Mouse (Mus musculus) stomach, embryonic 14.5 days (tissue): Measurements from ENCODE around the gene Mfsd10. TPM values are rescaled to one million over a fixed set of nuclear protein-coding genes. Genes with fewer than 3 reads are reported as not detected.

Source experiments
- ATAC-seq: fragments of 200-750 bp; cut with Nextera tagmentation; 2 replicates; pipeline ENCODE4 v1.8.0; 2017; ENCODE audit warnings: low read depth, moderate TSS enrichment; ENCODE audit not compliant: insufficient number of reproducible peaks, insufficient read depth, low FRiP score
- H3K27ac ChIP-seq: fragments of 300-500 bp; sonication (generic); 2 replicates; pipeline ENCODE4 v1.5.1; 2014; ENCODE audit warnings: mild to moderate bottlenecking, low read length, moderate library complexity, mixed read lengths
- H3K27me3 ChIP-seq: fragments of 300-500 bp; sonication (generic); 2 replicates; pipeline ENCODE4 v1.6.1; 2014; ENCODE audit warnings: low read length, control low read depth, mixed read lengths; ENCODE audit not compliant: control insufficient read depth, insufficient read depth
- H3K36me3 ChIP-seq: fragments of 300-500 bp; sonication (generic); 2 replicates; pipeline ENCODE4 v1.6.1; 2014; ENCODE audit warnings: mild to moderate bottlenecking, control low read depth, low read length, moderate library complexity, mixed read lengths; ENCODE audit not compliant: control insufficient read depth, insufficient read depth
- H3K4me1 ChIP-seq: fragments of 300-500 bp; sonication (generic); 2 replicates; pipeline ENCODE4 v1.6.1; 2014; ENCODE audit warnings: low read length, control low read depth, mixed read lengths; ENCODE audit not compliant: control insufficient read depth, insufficient read depth
- H3K4me2 ChIP-seq: fragments of 300-500 bp; sonication (generic); replicated peaks from 2 replicates; pipeline ENCODE4 v1.6.1; 2014; ENCODE audit warnings: low read depth, low read length, control low read depth
- H3K4me3 ChIP-seq: fragments of 300-500 bp; sonication (generic); 2 replicates; pipeline ENCODE4 v1.5.1; 2014; ENCODE audit warnings: low read depth, low read length, control low read depth
- H3K9ac ChIP-seq: fragments of 300-500 bp; sonication (generic); replicated peaks from 2 replicates; pipeline ENCODE4 v1.6.1; 2014; ENCODE audit warnings: low read depth, mild to moderate bottlenecking, control low read depth, low read length, moderate library complexity, mixed read lengths
- H3K9me3 ChIP-seq: fragments of 300-500 bp; sonication (generic); 2 replicates; pipeline ENCODE4 v1.6.1; 2016; ENCODE audit warnings: low read depth, low read length, control low read depth; ENCODE audit not compliant: control insufficient read depth
- WGBS: fragments of 180-500 bp; shearing (Covaris S2); extraction: QIAGEN DNeasy Blood & Tissue Kit; methylation state at CpG from one replicate; pipeline ENCODE4 v1.1.7; 2014; 5-methylcytosine and 5-hydroxymethylcytosine counted together
- polyA plus RNA-seq: library from polyadenylated mRNA; unstranded; fragments of >200 nt; fragmentation: Nextera tagmentation; extraction: Ambion mirVana; gene quantifications from 2 replicates; pipeline ENCODE4 v1.2.1, GENCODE M21; 2014

Gene Mfsd10
- 140 and 141 TPM in 2 replicates for polyA plus RNA-seq

GRCm38 (mm10) chr5:34636481-34637287 is at the start of gene Mfsd10:
TSS of gene Mfsd10 (minus strand) at chr5:34637212.
- peak; percentile 81 for ATAC-seq
- peaks cover 8% of the 10 kb centered on the region; the same call in 1 of the 2 replicates for H3K4me1 ChIP-seq
- peak within 1 kb of the TSS; percentile 63 for H3K9ac ChIP-seq
- H3K36me3 ChIP-seq = peaks cover 65% of the 10 kb centered on the region
- H3K4me3 ChIP-seq = peak within 1 kb of the TSS; percentile 73
- H3K4me2 ChIP-seq = peak within 1 kb of the TSS; percentile 87
- H3K27ac ChIP-seq = peak within 1 kb of the TSS; percentile 90
- no peaks in the 10 kb centered on the region for H3K9me3 ChIP-seq
- H3K27me3 ChIP-seq = no peaks in the 10 kb centered on the region
- 1% methylated on average over 48 of the region's 48 CpGs for WGBS

- H3K27me3 ChIP-seq = no peaks in the 10 kb centered on the region
- WGBS = 81% methylated on average over 4 of the region's 4 CpGs
- H3K4me3 ChIP-seq = no peak overlapping the region
- no peak overlapping the region for H3K27ac ChIP-seq
- no peak overlapping the region for H3K4me2 ChIP-seq
- H3K36me3 ChIP-seq = no peaks in the 10 kb centered on the region
- no peak overlapping the region for H3K9ac ChIP-seq
- H3K9me3 ChIP-seq = no peaks in the 10 kb centered on the region
- H3K4me1 ChIP-seq = no peaks in the 10 kb centered on the region
- ATAC-seq = no peak
Observed at GRCm38 (mm10) chr5:34670280-34670679, 33.3 kb upstream of the Mfsd10 start.

- H3K9ac ChIP-seq = no peak overlapping the region
- no peaks in the 10 kb centered on the region for H3K4me1 ChIP-seq
- WGBS = 92% methylated on average over 2 of the region's 2 CpGs
Observed at GRCm38 (mm10) chr5:34669493-34669892, 32.5 kb upstream of the Mfsd10 start.

GRCm38 (mm10) chr5:34663231-34663630 is 26.2 kb upstream of the Mfsd10 start:
- Histone ChIP-seq H3K27me3 (no peaks in the 10 kb centered on the region), H3K4me3 (no peak overlapping the region), H3K4me1 (peaks cover 5% of the 10 kb centered on the region; the same call in 1 of the 2 replicates), H3K9me3 (no peaks in the 10 kb centered on the region), H3K27ac (no peak overlapping the region), H3K36me3 (no peaks in the 10 kb centered on the region), H3K4me2 (no peak overlapping the region), H3K9ac (no peak overlapping the region)
- ATAC-seq = no peak
- WGBS = 92% methylated on average over 2 of the region's 2 CpGs

More at GRCm38 (mm10) chr5:34669493-34669892, 32.5 kb upstream of the Mfsd10 start:
- Histone ChIP-seq H3K4me2 (no peak overlapping the region), H3K4me3 (no peak overlapping the region), H3K36me3 (no peaks in the 10 kb centered on the region), H3K27me3 (no peaks in the 10 kb centered on the region), H3K27ac (no peak overlapping the region), H3K9me3 (no peaks in the 10 kb centered on the region)
- ATAC-seq = no peak

GRCm38 (mm10) chr5:34661909-34662308 is 24.9 kb upstream of the Mfsd10 start:
- no peak overlapping the region for H3K9ac ChIP-seq
- no peaks in the 10 kb centered on the region for H3K9me3 ChIP-seq
- ATAC-seq = no peak
- peaks cover 5% of the 10 kb centered on the region; the same call in 1 of the 2 replicates for H3K4me1 ChIP-seq
- 79% methylated on average over 4 of the region's 4 CpGs for WGBS
- no peaks in the 10 kb centered on the region for H3K27me3 ChIP-seq
- H3K4me3 ChIP-seq = no peak overlapping the region
- H3K36me3 ChIP-seq = no peaks in the 10 kb centered on the region
- no peak overlapping the region for H3K4me2 ChIP-seq
- H3K27ac ChIP-seq = no peak overlapping the region

- Histone ChIP-seq H3K9me3 (no peaks in the 10 kb centered on the region), H3K36me3 (peaks cover 9% of the 10 kb centered on the region; the same call in 1 of the 2 replicates), H3K9ac (peak overlapping the region; percentile 61), H3K4me1 (peaks cover 5% of the 10 kb centered on the region; the same call in 1 of the 2 replicates), H3K27me3 (no peaks in the 10 kb centered on the region), H3K4me2 (peak overlapping the region; percentile 55), H3K4me3 (peak overlapping the region; percentile 58), H3K27ac (peak overlapping the region; percentile 77)
- under 1% methylated on average over 57 of the region's 57 CpGs for WGBS
- ATAC-seq = no peak
Observed at GRCm38 (mm10) chr5:34660591-34661130, 23.6 kb upstream of the Mfsd10 start.

GRCm38 (mm10) chr5:34659686-34660590 is 22.9 kb upstream of the Mfsd10 start, which contains the start of the genes Nop14 and Grk4:
TSS of gene Nop14 (minus strand) at chr5:34660148.
TSS of gene Grk4 (plus strand) at chr5:34660379.
- H3K9ac ChIP-seq = peak within 1 kb of the TSS; percentile 61
- under 1% methylated on average over 60 of the region's 60 CpGs for WGBS
- peak within 1 kb of the TSS; percentile 62 for H3K4me2 ChIP-seq
- no peaks in the 10 kb centered on the region for H3K9me3 ChIP-seq
- H3K27me3 ChIP-seq = no peaks in the 10 kb centered on the region
- H3K27ac ChIP-seq = peak within 1 kb of the TSS; percentile 77
- peak; percentile 100 for ATAC-seq
- peaks cover 5% of the 10 kb centered on the region; the same call in 1 of the 2 replicates for H3K4me1 ChIP-seq
- peaks cover 16% of the 10 kb centered on the region for H3K36me3 ChIP-seq
- peak within 1 kb of the TSS; percentile 58 for H3K4me3 ChIP-seq

GRCm38 (mm10) chr5:34657556-34657955 is 20.5 kb upstream of the Mfsd10 start:
- H3K27me3 ChIP-seq = no peaks in the 10 kb centered on the region
- H3K9ac ChIP-seq = no peak overlapping the region
- H3K27ac ChIP-seq = no peak overlapping the region
- no peak overlapping the region for H3K4me3 ChIP-seq
- H3K9me3 ChIP-seq = no peaks in the 10 kb centered on the region
- WGBS = 79% methylated on average over 8 of the region's 8 CpGs
- peaks cover 39% of the 10 kb centered on the region for H3K36me3 ChIP-seq
- no peak for ATAC-seq
- no peak overlapping the region for H3K4me2 ChIP-seq
- peaks cover 5% of the 10 kb centered on the region; the same call in 1 of the 2 replicates for H3K4me1 ChIP-seq
